Mouse (Mus musculus): ENCODE data around the gene Mbip. TPM values are rescaled to one million over a fixed set of nuclear protein-coding genes. Genes with fewer than 3 reads are reported as not detected.

Mbip gene
- 19.8 and 25.9 TPM in 2 replicates for polyA plus RNA-seq (2012; rRNA removed)

DNA sequence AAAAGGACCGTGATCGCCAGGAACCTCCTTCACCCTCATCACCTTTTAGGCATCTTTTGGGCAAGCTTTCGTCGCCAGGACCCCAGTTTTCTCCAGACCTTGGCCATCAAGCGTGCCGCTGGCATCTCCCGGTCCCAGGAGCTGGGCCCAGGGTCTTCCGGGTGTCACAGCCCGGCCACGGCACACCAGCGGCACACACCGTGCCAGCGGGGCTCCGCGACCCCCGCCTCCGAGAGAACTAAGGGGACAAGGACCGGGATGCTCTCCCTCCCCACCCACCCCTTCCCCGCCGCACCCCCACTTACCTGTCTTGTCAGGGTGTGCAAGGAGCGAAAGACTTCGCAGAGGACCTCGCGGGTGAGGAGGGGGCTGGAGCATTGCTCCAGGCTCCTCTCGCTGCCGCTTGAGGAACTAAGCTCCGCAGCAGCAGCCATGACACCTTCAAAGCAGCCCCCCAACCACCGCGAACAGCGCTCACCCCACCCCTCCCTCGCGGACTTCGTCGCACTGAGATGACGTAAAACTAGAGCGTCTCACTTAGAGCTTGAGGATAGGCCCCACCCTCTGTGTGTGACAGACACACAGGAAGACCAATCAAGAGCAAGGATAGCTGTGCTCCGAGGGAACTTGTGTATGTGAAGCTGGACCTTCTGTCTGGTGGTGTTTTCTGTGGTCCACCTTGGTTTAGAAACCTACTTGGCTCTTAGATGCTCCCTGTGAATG is at the start of gene Mbip:
Gene Mbip, minus strand, starts transcription at position 528 of the 723 bp plus-strand sequence.
- DNase-seq (ENCODE audit: low spot score), result peak; percentile 85

DNA sequence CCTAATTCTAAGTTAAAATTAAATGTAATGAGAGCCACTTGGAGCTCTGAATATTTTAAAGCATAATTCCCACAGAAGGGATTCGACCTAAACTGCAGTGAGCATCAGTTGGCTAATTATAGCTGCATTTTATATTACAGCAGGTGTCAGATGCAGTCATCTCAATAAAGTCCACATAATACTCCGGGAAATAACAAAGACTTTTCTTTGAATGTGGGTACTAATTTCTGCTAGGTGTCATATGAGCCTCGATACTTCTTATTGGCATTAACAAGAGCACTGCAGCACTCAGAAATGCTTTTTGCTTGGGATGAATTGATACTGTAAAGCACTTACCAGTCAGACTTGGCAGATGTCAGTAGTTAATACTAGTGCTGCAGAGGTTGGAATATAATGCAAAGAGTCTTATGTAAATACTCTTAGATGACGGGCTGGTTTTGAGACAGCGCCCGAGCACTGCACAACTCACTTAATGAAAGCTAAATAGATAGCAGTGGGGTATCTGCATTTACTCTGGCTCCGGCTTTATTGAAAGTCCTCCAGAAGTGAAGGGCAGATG is 42.0 kb upstream of the Mbip start:
- no peak for DNase-seq (ENCODE audit: low spot score)

DNA sequence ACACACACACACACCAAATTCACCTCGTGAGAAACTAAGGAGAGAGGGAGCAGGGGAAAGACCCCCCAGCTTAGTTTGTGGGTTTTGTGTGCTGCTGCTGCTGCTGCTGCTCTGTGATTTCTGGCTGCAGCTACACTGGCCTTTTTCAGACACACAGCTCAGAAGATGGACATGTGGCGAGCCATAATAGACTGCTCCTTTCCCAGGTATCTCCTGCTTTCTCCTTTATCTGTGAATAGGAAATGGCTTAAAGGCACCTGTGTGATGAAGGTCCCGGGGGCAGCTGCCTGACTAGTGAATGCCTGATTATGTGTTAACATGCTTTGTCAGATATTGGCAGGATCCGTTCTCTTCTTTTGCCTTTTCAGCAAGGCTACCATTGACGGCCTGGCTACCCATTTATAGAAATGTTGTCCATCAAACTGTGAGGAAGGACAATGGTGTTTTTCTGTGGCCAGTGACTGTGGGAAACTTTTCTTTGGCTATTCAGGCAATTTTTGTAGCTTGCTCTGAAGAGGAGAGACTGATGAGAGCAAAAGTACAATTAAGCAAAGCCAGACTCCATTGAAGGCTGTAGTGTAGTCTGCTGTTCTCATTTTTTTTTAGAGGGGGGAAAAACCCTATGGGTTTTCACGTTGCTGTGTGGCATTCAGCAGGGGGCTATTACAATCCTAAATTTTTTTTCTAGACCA is 41.4 kb upstream of the Mbip start:
- DNase-seq (ENCODE audit: low spot score), result no peak

DNA sequence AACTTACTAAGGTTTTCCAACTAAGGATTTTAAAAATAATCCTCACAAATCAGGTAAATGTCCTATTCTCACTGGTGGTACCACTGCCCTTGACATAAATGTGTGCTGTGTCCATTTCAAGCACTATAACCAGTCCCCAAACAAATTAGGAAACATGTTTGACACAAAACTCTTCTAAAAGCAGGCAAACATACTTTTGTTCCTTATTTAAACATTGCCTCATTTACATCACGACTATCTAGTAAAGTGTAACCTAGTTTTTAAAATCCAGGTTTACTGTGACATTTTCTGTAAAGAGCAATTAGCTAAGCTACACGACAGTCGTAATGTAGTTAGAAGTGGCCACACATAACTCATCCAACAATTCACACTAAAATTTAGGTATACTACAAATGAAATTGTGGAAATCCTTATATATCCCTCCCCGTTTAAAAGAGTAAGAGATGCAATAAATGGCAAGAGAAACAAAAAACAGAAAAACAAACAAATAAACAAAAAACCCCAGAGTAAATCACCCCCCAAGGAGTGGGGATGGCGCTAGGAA is 851 bp downstream of the Mbip start:
- no peak for DNase-seq (ENCODE audit: low spot score)

DNA sequence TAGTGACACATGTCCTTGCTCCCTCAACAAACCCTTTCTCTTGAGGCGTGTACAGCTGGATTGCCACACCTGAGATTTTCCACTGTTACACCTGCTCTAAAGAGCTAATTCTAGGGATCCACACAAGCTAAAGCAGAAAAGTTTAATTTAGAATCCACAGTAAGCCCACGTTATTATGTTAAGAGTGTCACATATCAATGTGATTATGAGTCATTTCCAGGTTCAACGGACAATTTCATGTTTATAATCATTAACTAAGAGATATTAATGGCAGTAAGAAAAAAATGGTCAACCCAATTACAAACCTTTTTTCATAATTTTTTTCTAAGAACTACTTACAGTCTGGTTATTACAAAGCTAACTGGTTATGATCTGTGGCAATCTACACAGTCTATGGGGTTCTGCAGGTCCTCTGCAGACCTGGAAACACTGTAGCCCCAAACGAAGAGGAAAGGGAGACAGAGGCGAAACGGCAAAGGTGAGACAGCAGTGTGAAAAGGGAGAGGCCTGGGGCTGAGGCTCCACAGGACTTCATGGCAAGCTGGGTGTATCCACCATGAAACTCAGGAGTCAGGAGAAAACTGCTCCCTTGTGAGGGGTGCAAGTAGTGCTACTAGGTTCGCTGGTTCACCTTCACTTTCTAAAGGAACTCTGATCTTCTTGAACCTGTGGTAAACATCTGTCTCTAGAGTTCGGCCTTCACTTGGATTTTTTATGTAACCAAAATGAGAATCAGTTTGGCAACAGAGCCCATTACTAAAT is 6.2 kb downstream of the Mbip start:
- no peak for DNase-seq (ENCODE audit: low spot score)

DNA sequence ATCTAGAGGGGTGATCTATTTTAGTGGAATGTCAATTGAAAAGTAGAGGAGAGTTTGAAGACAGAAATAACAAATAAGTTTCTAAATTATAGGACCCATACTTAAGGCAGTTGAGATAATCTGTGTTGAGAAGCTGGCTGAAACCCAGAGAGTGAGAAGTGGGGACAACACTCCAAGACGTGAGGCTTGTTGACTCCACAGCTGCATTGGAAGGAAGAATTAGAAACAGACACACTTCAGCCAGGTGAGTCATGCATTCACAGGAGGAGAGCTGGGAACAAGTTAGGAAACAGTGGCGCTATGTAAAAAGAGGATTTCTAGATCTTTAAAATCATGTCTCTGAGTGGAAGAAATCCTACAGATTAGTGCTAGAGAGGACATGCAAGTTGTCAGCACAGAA is 12.2 kb downstream of the Mbip start:
- no peak for DNase-seq (ENCODE audit: low spot score)

DNA sequence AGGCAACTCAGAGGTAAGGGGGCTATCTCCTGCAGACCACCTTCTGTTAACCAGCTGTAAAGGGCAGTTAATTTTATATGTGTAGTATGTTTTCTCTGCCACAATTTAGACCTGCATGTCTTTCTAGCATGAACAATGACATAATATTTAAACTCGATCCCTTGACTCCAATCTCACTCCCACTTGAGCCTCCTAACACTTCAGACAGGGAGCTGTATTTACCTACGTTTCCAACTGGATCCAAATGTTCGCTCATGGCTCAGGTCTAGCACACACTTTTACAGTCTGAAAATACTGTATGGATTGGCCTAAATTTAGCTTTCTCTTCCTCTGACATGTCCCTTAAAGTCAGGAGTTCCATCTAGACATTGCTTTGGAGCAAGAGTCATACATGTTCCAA is 13.2 kb downstream of the Mbip start:
- DNase-seq (ENCODE audit: low spot score), result no peak

DNA sequence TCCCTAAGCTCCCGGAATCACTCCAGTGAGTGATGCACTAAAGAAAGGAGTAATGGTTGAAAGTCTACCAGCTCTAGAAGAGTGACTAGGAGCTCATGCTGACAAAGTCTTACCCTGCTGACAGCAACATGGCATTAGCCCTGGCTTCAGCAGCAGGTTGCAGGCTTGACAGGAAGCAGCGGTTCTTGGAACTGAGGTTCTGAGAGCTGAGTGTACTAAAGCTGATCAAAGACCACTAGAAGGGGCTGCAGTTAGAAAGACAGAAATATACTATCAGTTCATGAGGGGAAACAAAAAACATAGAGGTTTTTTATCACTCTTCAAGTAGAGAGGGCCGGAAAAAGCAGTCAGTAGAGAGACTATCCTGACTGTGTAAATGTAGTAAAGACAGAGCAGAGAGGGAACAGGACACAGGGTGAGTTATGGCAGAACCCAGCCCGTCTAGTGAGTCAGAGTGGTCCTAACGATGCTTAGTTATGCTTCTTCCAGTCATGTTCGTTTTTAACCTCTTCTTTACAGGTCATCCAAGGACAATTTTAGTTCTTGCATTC is 18.2 kb downstream of the Mbip start:
- DNase-seq (ENCODE audit: low spot score), result no peak

DNA sequence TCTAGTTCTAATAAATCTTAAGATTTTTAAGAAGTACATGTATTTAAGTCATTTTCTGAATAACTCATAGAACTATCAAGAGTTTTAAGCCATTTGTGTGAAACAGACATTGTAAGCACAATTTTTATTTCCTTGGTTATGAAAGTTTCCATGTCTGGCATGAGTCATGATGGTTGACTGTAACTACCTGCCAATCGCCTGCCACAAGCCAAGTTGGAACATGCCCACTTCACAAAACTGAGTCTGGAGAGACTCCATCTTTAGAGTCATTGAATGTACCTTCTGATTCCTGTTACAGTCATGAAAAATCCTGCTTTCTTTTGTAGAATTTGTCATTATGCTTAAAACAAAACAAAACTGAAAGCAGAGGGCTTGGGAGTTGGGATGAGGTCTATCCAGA is 19.8 kb downstream of the Mbip start:
- no peak for DNase-seq (ENCODE audit: low spot score)

DNA sequence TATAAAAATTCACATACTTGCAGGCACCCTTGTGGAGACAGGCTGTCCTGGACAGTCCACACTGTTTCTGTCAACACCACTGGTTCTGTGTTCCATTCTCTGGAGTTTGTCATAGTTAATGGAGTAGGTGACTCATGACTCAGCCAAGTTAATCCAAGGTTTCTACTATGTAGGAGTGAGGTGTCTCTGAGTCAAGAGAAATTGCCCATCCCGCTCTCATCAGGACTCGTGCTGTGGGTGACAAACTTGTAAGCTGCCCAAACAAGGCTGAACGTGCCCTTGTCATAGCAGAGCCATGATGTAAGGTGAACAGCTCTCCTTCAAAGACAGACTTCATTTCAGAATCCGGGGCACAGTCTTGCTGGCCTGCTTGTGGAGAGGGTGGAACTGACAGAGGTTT is 26.8 kb downstream of the Mbip start:
- DNase-seq (ENCODE audit: low spot score), result no peak

DNA sequence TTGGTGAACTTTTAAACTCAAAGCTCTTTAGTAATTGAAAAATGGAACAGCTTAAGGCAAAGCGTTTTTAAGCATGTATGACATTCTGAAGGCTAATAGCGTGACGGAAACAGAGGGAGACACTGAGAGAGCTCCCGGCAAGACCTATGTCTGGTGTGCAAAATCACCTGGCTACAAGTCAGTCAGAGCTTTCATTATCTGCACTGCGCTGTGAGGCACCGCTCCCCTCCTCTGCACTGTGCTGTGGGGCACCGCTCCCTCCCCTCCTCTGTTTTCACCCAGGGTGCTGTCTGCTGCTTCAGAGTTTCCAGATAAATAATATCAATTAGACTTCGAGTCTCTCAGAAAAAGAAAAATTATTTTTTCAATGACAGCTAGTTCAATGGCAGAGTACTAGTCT is 27.6 kb downstream of the Mbip start:
- DNase-seq (ENCODE audit: low spot score), result no peak

DNA sequence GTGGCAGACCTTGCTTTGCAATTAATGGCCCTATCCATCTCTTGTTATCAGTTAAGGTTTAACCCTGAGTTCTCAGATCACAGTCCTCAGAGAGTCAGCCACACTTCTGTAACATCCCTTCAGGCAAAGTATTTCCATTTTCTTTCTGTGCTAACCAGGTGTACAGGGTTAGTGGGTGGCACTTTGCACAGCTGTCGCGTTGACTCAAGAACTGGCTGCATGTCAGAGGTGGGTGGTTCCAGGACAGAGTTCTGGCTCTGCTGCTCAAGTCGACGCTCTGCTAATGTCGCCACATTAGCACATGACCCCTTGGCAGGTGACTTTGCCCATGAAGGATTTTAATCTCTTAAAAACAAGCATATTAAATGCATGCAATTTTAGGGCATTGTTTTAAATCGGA is 39.9 kb downstream of the Mbip start:
- no peak for DNase-seq (ENCODE audit: low spot score)

DNA sequence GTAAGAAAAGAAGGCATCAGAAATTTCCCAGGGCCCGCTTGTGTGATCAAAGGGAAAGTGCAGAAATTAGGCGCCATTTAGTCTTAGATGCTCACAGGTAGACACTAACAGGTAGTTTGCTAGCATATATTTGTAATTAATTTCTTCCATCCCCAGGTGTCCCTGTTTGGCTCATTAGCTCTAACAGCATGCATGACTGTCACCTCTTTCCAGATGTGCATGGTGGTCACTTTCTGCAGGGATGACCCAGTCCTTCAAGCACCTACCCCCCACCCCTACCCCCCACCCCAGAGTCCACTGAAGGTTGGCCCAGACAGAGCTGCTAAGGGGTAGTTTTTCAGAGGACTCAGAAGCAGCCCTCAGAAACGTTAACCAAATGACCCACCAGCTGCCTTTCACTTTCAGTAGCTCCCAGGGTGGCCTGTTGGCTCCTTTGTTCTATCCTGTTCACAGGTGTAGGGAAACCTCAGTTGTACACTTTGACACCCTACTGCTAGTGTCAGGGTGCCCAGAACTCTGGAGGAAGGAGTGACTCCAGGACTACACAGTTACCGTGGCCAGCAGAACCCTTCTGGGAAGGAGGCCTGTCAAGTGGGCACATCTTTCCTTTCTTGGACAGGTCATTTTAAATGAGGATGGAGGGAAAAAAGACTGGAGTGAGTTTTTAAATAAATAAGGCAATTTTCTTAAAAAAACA is 43.2 kb downstream of the Mbip start:
- DNase-seq (ENCODE audit: low spot score), result no peak

DNA sequence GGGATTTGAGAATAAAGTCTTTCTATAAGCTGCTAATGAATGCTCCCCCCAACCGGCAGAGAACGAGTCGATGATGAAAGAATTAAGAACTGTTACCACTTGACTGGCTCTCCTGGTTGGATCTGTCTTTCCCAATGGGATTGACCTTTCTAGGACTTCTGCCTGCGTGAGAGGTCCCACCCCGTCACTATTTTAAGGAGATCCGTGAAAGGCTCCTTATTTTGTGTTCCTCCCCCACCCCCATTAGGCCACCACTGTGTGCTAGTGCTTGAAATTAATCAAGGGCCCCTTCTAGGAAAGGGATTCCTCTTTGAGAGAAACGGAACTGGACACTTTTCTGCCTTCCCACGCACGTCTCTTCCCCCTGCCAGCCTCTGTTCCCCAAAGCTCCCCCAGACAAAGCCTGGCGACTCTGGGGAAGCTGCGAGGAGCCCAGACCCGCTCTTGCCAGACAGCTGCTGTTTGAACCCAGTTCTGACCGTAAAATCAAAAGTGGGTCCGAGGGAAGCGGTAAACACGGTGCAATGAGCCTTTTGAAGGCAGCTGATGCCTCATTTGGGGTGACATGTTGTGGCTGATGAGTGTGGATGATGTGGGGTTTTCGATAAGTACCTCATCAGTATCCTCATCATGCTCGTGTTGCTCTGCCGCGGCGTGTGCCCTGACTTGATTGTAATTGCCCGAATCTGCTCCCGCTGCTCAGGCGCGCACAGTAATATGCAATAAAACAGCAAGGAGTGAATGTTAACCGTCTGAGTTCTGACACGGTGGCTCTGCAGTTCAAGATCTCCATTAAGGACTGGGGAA is 44.0 kb downstream of the Mbip start:
- DNase-seq (ENCODE audit: low spot score), result no peak

DNA sequence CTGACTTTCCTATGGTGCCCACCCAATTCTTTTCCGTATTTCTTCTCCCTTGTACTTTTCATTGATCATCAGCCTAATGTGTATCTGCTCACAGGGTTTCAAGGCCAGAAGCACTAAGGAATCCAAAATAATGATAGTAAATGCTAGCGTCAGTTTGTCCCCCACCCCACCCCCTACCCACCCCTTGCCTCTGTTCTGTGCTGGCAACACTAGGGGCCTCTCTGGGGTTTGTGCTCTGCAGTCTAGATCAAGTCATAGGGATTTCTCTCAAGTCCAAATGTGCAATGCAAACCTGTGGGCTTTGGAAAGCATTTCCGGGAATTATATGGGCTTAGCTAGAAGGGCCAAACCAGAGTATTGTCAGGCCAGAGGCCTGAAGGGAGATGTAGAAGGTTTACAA is 46.1 kb downstream of the Mbip start:
- DNase-seq (ENCODE audit: low spot score), result no peak

DNA sequence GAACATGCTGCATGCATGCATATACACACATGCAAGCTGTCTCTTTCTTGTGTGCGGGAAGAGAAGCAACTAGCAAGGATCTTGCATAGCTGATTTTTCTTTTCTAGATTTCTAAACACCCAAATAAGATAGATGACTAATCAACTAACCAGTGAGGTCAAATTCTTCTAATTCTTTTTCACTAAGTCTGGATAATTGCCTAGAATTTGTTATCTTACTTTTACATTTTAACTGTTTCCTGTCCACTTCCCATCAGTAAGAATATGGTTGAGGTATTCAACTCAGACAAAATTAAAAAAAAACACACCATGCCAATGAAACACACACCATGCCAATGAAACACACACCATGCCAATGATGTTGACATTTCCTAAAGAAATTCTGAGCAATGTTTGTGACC is 46.8 kb downstream of the Mbip start:
- no peak for DNase-seq (ENCODE audit: low spot score)

DNA sequence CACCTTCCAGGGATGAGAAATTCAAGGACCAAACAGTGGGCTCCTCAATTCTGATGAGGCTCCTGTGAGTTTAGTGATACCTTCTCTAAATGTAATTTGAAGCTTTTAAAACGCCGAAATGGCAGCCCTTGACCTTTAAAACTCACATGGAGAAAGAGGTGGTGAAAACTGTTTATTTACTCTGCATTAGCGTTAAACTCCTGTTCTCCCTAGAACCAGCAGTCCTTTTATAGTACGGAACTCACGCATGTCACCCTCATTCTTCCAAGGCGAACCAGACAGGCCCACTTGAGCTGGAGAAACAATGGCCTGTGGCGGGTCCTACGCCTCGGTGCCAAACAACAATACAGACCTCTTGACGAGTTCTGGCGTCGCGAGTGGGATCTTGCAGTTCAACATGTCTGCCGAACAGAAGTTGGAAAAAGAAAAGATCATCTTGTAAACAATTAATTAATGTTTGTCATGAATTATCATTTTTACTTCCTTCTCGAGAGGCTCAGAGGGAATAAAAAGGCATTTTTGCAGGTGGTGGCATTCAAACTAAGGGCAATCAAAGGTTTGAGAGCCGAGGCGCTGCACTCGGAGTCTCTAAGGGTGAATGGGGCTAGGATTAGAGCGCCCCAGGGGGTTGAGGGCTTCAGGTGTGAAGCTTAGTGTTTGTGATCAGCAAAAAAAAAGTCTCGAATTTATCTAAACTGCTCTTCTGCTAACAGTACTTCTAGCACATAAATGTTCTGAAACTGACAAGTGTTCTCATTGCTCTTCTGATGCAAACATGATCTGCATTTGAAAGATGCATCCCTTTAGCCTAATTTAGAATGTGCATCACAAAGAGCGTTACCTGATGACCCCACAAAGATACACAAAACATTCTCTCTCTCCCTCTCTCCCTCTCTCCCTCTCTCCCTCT is 47.5 kb downstream of the Mbip start:
- no peak for DNase-seq (ENCODE audit: low spot score)

DNA sequence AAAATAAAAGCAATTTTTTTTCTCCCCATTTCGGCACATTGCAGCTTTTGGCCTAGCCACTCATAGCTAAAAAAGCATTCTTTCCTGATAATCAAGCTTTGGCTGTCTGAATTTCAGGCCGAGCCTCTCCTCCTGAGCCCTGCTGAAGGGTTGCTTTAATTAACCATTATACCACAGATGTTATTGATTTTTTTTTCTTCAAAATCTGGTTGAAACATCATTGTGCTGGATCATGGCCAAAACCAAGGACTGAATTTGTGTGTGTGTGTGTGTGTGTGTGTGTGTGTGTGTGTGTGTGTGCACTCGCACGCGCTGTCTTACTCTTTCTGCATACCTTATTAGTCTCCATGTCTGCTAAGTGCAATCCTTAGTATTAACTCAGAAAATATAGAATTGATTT is 48.6 kb downstream of the Mbip start:
- no peak for DNase-seq (ENCODE audit: low spot score)

DNA sequence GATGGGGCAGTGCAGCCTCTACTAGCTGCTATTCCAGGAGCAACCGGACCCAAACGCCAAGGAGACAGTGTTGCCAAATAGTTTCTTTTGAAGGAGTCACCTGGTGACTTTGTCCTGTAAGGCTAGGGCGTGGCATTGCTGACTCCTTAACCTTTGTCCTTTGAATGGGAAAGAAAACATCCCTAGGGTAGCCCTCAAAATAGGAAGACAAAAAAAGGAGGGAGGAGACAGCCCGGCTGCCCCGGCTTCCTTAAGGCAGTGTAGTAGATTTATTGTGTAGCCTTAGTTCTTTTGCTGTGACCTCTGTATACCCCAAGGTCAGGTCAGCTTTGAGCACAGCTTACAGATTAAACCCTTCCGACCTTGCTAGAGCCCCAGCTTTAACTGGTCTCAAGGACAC is 49.2 kb downstream of the Mbip start:
- no peak for DNase-seq (ENCODE audit: low spot score)
